Mouse (Mus musculus): Measurements from ENCODE around the gene Cdh13. TPM values are rescaled to one million over a fixed set of nuclear protein-coding genes. Genes with fewer than 3 reads are reported as not detected.

Gene Cdh13
- 5.2 and 5.9 TPM in 2 replicates for polyA plus RNA-seq (2012; rRNA removed)

DNA sequence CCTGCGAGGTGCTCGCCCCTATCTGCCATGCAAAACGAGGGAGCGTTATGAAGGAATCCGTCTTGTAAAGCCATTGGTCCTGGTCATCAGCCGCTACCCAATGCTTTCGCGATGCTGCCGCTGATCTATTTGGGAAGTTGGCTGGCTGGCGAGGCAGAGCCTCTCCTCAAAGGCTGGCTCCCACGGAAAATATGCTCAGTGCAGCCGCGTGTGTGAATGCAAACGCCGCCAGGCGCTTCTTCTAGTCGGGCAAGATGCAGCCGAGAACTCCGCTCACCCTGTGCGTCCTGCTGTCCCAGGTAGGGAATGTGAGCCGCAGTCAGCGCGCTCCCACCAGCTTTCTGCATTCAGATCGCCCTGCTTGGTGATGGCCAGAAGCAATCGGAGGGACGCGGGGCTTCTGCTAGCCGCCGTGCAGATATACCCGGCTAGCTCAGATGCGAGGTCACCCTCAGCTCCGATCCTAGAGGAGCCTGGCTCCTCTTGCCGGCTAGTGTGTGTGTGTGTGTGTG is at the start of gene Cdh13:
Gene Cdh13, plus strand, starts transcription at position 134 of the 512 bp plus-strand sequence.

DNA sequence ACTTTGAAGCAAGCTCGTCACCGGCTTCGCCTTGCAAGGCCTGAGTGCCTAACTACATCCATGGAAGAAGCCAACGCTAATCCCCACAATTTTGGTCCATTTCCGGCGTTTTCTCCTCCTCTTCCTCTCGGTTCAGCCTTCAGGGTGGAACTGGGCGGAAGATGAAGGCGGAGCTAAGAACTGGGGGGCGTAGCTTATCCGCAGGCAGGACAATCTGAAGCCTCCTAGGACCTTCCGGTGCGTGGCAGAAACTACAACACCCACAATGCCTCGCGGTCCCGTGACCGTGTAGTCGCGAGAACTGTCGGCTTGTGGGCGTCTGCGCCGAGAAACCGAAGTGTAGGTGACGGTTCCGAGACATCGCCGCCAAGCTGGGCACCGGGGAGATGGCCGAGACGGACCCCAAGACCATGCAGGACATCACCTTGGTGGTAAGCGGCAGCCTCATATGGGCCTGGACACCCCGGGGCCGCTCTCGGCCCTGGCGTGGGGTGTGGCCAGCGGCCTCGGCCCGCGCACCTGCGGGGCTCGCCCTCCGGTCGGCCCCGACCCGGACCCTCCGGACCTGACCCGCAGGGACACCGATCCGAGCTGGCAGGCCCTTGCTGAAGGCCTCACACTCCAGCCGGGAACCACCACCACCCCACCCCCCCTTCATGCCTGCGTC is 1060.8 kb downstream of the Cdh13 start, which contains the start of gene Hsbp1:
Gene Hsbp1, plus strand, starts transcription at position 299 of the 667 bp plus-strand sequence.

Data from central nervous system, embryonic 11.5 days (tissue).